Mouse (Mus musculus) heart, postnatal 0 days (tissue): Measurements from ENCODE around the gene Pdlim4. TPM values are rescaled to one million over a fixed set of nuclear protein-coding genes. Genes with fewer than 3 reads are reported as not detected.

Experiments
- ATAC-seq: fragments of 200-750 bp; cut with Nextera tagmentation; 2 replicates; pipeline ENCODE4 v1.8.0; 2017; ENCODE audit warnings: low read depth, moderate number of reproducible peaks, moderate library complexity; ENCODE audit not compliant: insufficient read depth
- DNase-seq: peaks from one replicate; pipeline ENCODE4 v3.0.0-alpha.2; 2016; ENCODE audit warnings: low spot score
- H3K27ac ChIP-seq: fragments of 300-500 bp; sonication (generic); 2 replicates; pipeline ENCODE4 v1.5.1; 2014; ENCODE audit warnings: low read depth, mild to moderate bottlenecking
- H3K27me3 ChIP-seq: fragments of 300-500 bp; sonication (generic); 2 replicates; pipeline ENCODE4 v1.6.1; 2014; ENCODE audit warnings: low read length, mixed read lengths; ENCODE audit not compliant: control insufficient read depth, insufficient read depth
- H3K36me3 ChIP-seq: fragments of 300-500 bp; sonication (generic); replicated peaks from 2 replicates; pipeline ENCODE4 v1.6.1; 2014; ENCODE audit warnings: low read length, mixed read lengths; ENCODE audit not compliant: control insufficient read depth, insufficient read depth
- H3K4me1 ChIP-seq: fragments of 300-500 bp; sonication (generic); 2 replicates; pipeline ENCODE4 v1.6.1; 2014; ENCODE audit warnings: antibody characterized with exemption; ENCODE audit not compliant: control insufficient read depth, insufficient read depth
- H3K4me2 ChIP-seq: fragments of 300-500 bp; sonication (generic); 2 replicates; pipeline ENCODE4 v1.6.1; 2014; ENCODE audit warnings: low read depth, mild to moderate bottlenecking, low read length, moderate library complexity
- H3K4me3 ChIP-seq: fragments of 300-500 bp; sonication (generic); 2 replicates; pipeline ENCODE4 v1.5.1; 2014; ENCODE audit warnings: low read depth, low read length
- H3K9ac ChIP-seq: fragments of 300-500 bp; sonication (generic); replicated peaks from 2 replicates; pipeline ENCODE4 v1.6.1; 2014; ENCODE audit warnings: low read depth, low read length, mixed read lengths
- H3K9me3 ChIP-seq: fragments of 300-500 bp; sonication (generic); replicated peaks from 2 replicates; pipeline ENCODE4 v1.6.1; 2016; ENCODE audit warnings: low read length; ENCODE audit not compliant: control insufficient read depth
- CTCF ChIP-seq: IDR thresholded peaks from 2 replicates; pipeline ENCODE4 v1.5.1; 2016; ENCODE audit warnings: antibody characterized with exemption, control low read depth, low read depth
- EP300 ChIP-seq: IDR thresholded peaks from 2 replicates; pipeline ENCODE4 v1.6.1; 2016; ENCODE audit warnings: antibody characterized with exemption, low read depth
- WGBS: fragments of 180-500 bp; shearing (Covaris S2); extraction: QIAGEN DNeasy Blood & Tissue Kit; methylation state at CpG from one replicate; pipeline ENCODE4 v1.1.7; 2014; 5-methylcytosine and 5-hydroxymethylcytosine counted together
- polyA plus RNA-seq: library from polyadenylated mRNA; unstranded; fragments of >200 nt; fragmentation: Nextera tagmentation; extraction: Ambion mirVana; gene quantifications from 2 replicates; pipeline ENCODE4 v1.2.1, GENCODE M21; 2015
- total RNA-seq: library from RNA; depleted of rRNA; stranded (reverse); fragments of >200 nt; gene quantifications from 2 replicates; pipeline ENCODE4 v1.2.3, GENCODE M21; 2014; ENCODE audit warnings: low replicate concordance; rRNA removed

Gene Pdlim4
- total RNA-seq (14.2 and 29.3 TPM in 2 replicates), polyA plus RNA-seq (23.6 and 26.6 TPM in 2 replicates)

DNA sequence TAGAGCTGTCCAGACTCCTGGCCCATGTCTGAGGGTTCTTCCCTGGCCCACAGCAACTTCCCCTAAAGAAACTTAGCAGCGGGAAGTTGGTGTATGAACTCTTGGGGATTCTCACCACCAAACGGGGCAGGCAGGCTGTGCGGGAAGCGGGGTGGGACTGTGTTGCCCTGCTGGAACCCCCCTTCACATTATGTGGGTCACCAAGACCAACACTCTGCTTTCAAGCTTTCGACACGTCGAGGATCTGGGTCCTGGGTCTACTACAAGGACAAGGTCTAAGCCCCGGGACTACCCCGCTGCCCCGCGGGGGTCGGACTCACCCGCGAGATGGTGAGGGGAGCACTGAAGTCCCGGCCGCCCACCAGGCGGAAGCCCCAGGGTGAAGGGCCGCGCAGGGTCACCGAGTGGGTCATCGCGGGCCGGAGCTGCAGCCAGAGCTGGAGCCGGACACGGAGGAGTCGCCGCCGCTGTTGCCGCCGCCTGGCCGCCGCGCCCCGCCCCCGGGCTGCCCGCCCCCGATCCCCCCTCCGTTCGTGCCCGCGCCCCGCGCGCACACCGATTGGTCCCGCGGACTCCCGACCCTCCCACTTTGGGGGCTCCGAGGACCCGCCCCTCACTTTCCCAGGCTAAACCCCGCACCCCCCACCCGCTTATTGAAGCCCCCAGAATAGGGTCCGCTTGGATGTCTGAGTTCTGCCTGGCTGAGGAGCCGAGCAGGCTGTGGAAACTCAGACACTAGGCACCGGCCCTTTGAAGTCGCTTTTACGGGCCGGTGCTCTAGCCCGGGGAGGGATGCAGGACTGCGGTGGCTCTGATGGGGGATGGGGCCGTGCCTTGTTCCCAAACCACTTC, at the start of gene Pdlim4:
Pdlim4 (minus strand) TSS at position 495 of the 852 bp plus-strand sequence.
- H3K9me3 ChIP-seq, result no peaks in the 10 kb centered on the region
- peak within 1 kb of the TSS; percentile 56 for H3K9ac ChIP-seq
- peaks cover 21% of the 10 kb centered on the region for H3K27me3 ChIP-seq
- WGBS, result 5% methylated on average over 33 of the region's 61 CpGs
- ATAC-seq, result no peak
- peak within 1 kb of the TSS; percentile 90 for H3K4me2 ChIP-seq
- no peaks in the 10 kb centered on the region for H3K36me3 ChIP-seq
- no peak for DNase-seq
- H3K4me1 ChIP-seq, result peaks cover 37% of the 10 kb centered on the region
- no peak within 1 kb of the TSS for H3K27ac ChIP-seq
- H3K4me3 ChIP-seq, result peak within 1 kb of the TSS; percentile 58
- TF ChIP-seq CTCF (no peak), EP300 (no peak)

DNA sequence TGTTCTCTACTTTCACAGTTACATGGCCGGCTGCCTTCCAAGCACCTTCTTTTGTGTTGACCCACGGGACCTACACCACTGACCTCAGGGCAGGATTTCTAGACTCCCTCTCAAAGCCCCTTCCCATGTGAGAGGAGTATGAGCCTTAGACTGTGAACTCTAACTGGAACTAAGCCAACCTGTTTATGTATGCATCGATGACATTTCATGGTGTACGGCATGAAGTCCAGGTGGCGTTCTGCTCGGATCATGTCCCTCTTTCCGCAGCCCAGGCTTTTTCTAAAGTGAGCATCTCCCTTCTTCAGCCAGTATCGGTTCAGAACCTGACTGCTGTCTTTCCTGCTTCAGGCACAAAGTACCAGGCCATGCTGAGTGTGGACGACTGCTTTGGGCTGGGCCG, 48.3 kb upstream of the Pdlim4 start:
- Histone ChIP-seq H3K27me3 (no peaks in the 10 kb centered on the region), H3K27ac (no peak overlapping the region), H3K4me3 (no peak overlapping the region), H3K9me3 (no peaks in the 10 kb centered on the region), H3K4me1 (peaks cover 42% of the 10 kb centered on the region), H3K9ac (no peak overlapping the region), H3K4me2 (no peak overlapping the region), H3K36me3 (peaks cover 41% of the 10 kb centered on the region)
- WGBS, result 89% methylated on average over 10 of the region's 10 CpGs
- TF ChIP-seq EP300 (no peak), CTCF (no peak)
- ATAC-seq, result no peak
- DNase-seq, result no peak

DNA sequence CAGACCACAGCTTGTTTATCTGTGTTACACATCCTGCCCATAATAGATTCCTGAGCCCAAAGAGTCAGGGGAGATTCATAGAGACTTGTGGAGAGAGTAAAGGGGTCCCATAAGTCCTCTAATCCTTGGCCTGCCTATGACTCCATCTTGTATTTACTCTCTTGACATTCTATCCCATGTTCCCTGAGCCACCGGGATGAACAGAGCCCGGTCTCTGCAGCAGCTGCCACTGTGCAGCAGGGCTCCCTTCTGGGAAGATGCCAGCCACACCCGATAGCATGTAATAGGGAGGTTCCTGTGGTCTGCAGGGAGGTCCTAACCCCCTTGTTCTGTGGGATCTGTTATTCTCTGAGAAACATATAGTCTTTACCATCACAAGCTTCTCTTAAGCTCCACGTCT, 47.6 kb upstream of the Pdlim4 start:
- peaks cover 44% of the 10 kb centered on the region for H3K36me3 ChIP-seq
- ATAC-seq, result no peak
- H3K4me3 ChIP-seq, result no peak overlapping the region
- H3K27me3 ChIP-seq, result no peaks in the 10 kb centered on the region
- H3K27ac ChIP-seq, result no peak overlapping the region
- H3K4me1 ChIP-seq, result peaks cover 41% of the 10 kb centered on the region
- H3K9me3 ChIP-seq, result no peaks in the 10 kb centered on the region
- H3K9ac ChIP-seq, result no peak overlapping the region
- no peak overlapping the region for H3K4me2 ChIP-seq
- 67% methylated on average over 4 of the region's 4 CpGs for WGBS
- DNase-seq, result no peak
- no peak for TF ChIP-seq CTCF
- TF ChIP-seq EP300, result no peak

DNA sequence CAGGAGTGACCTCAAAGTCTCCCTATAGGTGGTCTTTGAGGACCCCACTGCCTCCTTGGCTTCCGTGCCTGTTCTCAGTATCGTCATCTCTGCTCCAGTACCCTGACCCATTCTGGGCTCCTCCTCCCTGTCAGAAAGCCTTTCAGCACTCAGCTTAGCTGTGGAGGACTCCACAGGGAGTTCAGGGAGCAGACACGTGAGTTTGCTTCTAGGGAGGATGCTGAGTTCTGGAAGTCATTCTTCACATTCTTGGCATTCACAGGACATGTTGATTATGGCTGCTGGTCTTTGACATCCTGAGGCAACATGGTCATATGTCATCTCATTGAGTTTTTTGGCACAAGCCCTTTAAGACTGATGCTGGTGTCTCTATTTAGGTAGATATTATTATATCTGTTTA, 47.1 kb upstream of the Pdlim4 start:
- Histone ChIP-seq H3K4me2 (no peak overlapping the region), H3K4me3 (no peak overlapping the region), H3K4me1 (peaks cover 42% of the 10 kb centered on the region), H3K36me3 (peaks cover 47% of the 10 kb centered on the region), H3K9ac (no peak overlapping the region), H3K9me3 (no peaks in the 10 kb centered on the region), H3K27me3 (no peaks in the 10 kb centered on the region), H3K27ac (no peak overlapping the region)
- TF ChIP-seq EP300, result no peak
- TF ChIP-seq CTCF, result no peak
- DNase-seq, result no peak
- 26% methylated on average over 3 of the region's 3 CpGs for WGBS
- ATAC-seq, result no peak

DNA sequence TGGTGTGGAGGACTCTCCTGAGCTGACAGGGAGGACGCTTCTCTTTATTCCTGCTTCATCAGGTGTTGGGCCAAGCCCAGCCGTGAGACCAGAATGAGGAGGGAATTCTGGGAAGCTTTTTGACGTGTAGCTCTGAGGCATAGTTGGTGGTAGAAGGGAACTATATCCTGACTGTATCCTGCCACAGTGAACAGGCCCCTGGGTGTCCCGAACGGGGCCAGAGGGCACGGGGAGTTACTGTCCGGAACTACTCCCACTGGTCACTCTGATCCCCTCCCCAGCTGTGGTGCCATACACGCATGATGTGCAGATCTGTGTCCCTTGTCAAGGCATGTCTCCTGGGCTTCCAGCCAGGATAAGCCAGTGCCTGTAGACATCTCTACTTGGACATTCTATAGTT, 46.5 kb upstream of the Pdlim4 start:
- WGBS, result 61% methylated on average over 8 of the region's 8 CpGs
- DNase-seq (no peak), ATAC-seq (no peak)
- Histone ChIP-seq H3K27ac (no peak overlapping the region), H3K36me3 (peaks cover 44% of the 10 kb centered on the region), H3K9me3 (no peaks in the 10 kb centered on the region), H3K9ac (no peak overlapping the region), H3K27me3 (no peaks in the 10 kb centered on the region), H3K4me1 (peaks cover 48% of the 10 kb centered on the region), H3K4me3 (no peak overlapping the region), H3K4me2 (no peak overlapping the region)
- TF ChIP-seq EP300 (no peak), CTCF (no peak)
